Mouse (Mus musculus): ENCODE measurements at regions not wholly inside any gene's neighbourhood (a gene's known extent, or its start where the extent isn't known, plus 50 kb on each side); places are given as distances from the start of the nearest gene placed in this dataset.

DNA sequence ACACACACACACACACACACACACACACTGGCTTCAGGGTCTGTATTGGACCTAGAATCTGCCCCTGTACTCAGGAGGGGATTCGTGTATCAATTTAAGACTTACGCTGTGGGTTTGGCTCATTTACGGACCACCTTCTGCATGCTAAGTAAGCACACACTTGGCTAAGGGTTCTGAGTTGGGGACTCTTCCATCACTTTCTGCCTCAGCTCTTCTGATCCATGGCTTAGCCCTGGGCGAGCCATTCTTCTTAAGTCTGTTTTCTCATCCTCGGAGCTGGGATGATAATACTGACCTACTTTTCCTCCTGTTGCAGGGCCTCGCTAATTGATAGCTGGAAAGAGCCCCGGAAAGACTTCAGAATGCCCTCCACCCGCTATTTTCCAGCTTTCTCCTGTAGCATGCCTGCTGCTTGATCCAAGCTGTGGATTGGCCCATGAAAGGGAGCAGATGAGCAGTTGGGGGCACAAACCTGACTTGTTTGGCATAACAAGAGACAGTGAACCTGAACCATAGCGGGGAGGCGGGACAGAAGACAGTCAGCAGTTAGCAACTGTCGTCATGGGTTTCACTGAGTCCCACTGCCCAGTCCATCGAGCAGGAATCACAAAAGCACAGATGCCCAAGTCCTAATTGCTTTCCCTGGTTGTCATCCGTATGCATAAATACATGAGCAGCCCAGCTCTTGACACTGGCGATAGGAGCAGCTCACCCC lies 294.9 kb upstream of the Stt3b start:
- intact Hi-C loops (cut with DNase I) = no loop called here
- DNase-seq = no peak

GRCm38 (mm10) chr9:115607961-115608360 lies 297.7 kb upstream of the Stt3b start:
- intact Hi-C loops (cut with DNase I) = no loop called here
- DNase-seq = no peak

DNA sequence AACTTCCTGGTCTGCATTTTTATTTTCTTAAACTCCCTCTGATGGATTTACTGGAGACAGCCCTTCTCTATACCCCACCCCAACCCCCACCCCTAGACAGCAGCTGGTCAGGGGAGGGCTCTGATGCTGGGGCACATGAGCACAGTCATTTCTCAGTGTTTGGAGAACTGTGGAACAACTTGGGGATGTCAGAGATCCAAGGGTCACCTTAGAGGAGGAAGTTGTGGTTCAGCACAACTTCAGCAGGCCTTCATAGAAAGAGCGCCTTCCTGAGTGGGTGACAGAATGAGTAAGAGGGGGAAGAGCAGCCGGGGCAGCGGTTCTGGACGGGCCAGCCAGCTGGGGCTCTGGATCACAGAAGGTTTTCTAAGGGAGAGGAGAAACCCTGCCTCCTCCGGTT lies 298.2 kb upstream of the Stt3b start:
- intact Hi-C loops (cut with DNase I) = no loop called here
- DNase-seq = no peak

DNA sequence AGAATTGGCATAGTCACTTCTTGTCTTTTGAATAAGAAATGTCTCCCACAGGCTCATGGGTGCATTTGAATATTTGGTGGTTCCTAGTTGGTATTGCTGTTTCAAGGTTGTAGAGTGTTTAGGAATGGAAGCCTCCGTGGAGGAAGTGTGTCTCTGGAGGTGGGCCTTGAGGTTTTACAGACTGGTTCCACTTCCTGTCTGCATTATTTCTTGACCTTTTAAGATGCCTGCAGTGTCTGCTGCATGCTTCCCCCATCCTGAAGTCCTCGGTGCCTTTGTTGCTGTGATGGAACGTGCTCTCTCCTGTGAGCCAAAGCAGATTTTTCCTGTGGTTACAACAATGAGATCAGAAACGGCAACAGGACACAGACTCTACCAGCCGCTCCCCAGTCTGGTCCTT lies 299.4 kb upstream of the Gadl1 start:
- intact Hi-C loops (cut with DNase I) = no loop called here

GRCm38 (mm10) chr9:115611713-115612112 lies 297.5 kb upstream of the Gadl1 start:
- intact Hi-C loops (cut with DNase I) = no loop called here
- DNase-seq = no peak

More for the DNA sequence above, 299.4 kb upstream of the Gadl1 start:
- DNase-seq = no peak

DNA sequence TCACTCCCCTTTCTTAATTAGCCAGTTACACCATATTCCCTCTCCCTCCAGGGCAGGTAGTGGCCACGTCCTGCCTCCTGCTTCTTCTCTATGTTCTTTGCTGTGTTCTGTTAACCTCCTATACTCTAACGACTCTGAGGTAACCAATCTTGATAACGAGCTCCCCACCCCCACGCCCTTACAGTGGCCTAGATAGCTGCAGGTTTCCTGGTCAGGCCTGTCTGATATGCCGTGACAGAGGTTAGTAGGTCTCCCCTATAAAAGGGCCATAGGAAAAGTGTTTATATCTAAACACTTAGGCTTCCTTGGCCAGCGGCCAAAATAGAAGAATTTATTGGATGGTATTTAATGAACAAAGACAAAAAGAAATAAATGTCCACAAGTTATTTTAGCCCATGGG lies 296.3 kb upstream of the Gadl1 start:
- DNase-seq = no peak
- intact Hi-C loops (cut with DNase I) = no loop called here

GRCm38 (mm10) chr9:115614007-115614406 lies 295.2 kb upstream of the Gadl1 start:
- intact Hi-C loops (cut with DNase I) = no loop called here
- DNase-seq = no peak

DNA sequence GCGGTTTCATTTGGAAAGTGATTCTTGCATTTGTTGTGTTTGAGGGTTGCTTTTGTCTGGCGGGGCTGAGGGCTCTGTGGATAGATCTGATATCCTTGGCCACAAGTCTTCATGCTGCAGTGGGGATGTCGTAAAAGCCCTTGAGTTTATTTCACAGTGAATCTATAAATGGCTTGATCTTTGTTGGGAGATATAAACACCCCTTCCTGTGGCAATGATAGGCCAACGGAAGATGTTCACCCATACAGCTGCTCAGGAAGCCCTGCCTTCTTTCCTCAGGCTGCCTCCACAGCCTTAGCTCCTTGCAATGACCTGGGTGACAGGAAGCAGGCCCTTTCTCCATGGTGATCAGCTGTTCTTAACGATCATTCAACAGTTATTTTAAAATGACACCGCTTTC lies 291.3 kb upstream of the Gadl1 start:
- DNase-seq = no peak
- intact Hi-C loops (cut with DNase I) = no loop called here

DNA sequence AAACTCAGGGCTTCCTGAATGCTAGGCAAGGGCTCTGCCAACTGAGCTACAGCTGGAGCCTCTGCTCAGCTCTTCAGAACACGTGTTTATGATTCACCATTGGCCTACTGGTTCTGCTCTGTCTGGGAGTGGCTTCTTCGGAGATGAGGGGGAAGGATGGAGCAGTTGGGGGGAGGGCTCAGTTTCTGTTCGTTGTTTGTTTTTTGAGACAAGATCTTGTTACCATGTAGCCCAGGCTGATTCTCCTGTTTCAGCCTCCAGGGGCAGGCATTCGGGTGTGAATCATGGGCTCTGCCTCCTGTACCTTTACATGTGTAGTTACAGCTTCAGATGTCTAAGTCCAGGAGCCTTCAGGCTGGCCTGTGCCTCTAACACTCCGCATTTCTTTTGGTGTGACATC lies 285.3 kb upstream of the Gadl1 start:
- intact Hi-C loops (cut with DNase I) = no loop called here
- DNase-seq = peak in 1 of 2 experiments; percentile 2

GRCm38 (mm10) chr9:115624721-115625496 lies 284.3 kb upstream of the Gadl1 start:
- intact Hi-C loops (cut with DNase I) = no loop called here
- DNase-seq = no peak

DNA sequence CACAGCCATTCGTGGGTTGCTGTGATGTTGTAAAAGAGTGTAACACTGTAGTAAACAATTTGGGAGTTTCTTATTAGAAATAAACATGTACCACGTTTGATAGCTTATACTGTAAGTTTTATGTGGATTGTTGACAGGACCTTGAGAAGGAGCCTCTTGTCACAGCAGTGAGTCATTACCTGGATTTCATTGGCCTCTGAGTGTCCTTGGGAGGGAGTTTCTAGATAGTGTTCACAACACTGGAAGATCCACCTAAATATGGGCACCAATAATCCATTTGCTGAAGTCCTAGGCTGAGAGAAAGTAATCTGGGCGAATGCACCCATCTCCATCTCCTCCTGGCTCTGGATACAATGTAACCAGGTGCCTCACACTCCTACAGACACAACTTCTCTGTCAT lies 281.7 kb upstream of the Gadl1 start:
- DNase-seq = no peak
- intact Hi-C loops (cut with DNase I) = no loop called here

GRCm38 (mm10) chr9:115637114-115637513 lies 272.1 kb upstream of the Gadl1 start:
- peak in 1 of 2 experiments; percentile 2 for DNase-seq
- intact Hi-C loops (cut with DNase I) = no loop called here

DNA sequence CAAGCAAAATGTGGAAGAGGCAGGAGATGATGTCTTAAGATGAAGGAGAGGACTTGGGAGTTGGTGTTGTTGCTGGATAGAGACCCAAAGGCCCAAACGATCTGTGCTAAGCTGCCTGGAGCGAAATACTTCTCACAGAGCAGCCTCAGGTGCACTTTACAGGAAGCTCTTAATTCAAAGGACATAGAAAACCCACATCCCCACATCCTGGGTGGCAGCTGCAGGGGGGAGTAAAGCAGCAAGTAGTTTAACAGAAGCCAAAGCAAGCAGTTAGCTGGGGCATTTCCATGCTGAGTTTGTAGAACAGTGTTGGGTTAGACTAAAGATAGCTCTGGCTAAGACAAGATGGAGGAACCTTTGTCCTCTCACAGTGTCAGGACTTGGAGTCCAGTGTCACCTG lies 268.5 kb upstream of the Gadl1 start:
- intact Hi-C loops (cut with DNase I) = no loop called here
- no peak for DNase-seq

DNA sequence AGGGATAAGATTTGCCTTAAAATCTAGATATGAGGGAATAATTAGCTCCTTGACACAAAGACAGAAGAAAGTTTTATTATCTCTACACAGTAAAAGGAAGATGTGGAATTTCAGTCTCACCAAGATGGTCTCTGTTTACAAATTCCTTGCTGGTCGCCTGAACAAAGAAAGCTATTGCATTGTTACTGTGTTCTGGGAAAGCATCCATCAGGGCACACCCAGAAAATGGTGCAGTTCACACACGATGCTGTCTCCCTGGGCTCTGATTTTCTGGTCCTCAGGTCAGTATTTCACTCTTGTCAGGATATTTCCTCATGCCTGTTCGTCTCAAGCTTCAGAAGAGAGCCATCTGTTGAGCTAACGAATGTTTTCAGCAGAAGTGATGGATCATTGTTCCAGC lies 267.2 kb upstream of the Gadl1 start:
- DNase-seq = no peak
- intact Hi-C loops (cut with DNase I) = no loop called here

DNA sequence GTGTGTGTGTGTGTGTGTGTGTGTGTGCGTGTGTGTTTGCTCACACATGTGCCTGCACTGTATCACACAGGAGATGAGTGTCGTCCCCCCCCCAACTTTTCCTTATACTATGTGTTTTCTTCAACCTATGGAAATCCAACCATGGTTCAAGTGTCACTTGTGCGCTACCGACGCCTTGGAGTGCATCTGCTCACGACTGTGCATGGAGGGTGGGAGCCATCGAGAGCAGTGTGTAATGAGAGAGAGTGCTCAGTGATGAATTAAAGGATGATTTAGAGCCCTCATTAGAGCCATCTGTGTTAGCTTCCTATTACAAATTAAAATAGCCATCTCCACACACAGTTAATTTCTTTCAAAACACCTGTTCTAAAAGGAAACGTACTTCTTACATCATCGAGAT lies 264.3 kb upstream of the Gadl1 start:
- no peak for DNase-seq
- intact Hi-C loops (cut with DNase I) = no loop called here

DNA sequence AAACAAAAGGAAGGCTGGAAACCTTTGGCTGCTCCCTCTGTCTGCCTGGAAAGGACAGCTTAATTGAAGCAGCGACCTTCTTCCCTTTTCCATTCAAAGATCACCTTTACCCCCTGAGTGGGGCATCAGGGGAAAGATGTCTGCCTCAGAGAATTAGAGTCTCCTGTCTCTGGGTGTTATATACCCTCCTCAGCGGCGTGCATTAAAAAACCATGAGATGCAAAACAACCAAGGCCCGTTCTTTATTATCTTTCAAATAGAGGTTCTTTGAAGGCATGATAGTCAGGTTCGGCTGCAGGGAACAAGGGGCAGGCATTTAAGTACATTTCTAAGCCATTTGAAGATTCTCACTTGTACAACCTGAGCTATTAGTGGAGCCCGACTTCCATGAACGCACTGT lies 263.0 kb upstream of the Gadl1 start:
- no peak for DNase-seq
- intact Hi-C loops (cut with DNase I) = no loop called here

DNA sequence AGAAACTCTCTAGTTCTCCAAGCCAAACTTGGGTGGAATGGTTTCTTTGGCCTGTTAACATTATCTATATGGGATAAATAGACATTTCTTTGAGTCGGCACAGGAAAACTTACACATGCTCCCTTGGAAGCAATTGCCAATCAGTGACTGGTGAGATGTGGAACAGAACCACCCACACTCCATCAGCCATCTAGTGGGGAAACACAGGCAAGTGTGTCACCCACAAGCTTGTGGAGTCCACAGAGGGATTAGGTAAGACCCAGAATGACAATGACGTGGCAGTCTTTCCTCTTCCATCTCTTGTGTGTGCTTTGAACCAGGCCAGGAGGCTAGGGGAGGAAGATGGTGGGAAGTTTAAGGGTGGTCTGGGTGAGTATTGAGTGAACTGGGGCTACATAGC lies 257.5 kb upstream of the Gadl1 start:
- DNase-seq = no peak
- intact Hi-C loops (cut with DNase I) = no loop called here

DNA sequence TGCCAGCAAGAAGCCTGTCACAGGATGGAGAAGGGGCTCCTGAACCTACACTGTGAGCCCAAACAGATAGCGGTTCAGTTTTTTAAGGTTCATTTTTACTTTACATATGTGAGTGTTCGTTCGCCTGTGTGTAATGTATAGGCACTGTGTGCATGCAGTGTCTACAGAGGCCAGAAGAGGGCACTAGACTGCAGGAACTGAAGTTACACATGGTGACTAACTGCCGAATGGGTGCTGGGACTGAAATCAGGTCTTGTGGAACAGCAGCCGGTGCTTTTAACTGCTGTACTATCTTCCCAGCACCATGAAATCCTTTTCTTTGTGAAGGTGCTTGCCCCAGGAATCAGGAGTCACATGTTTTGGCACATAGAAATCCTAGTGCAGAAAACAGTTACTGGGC lies 256.1 kb upstream of the Gadl1 start:
- DNase-seq = no peak
- intact Hi-C loops (cut with DNase I) = no loop called here

GRCm38 (mm10) chr9:115654933-115655332 lies 254.3 kb upstream of the Gadl1 start:
- no peak for DNase-seq
- intact Hi-C loops (cut with DNase I) = no loop called here

DNA sequence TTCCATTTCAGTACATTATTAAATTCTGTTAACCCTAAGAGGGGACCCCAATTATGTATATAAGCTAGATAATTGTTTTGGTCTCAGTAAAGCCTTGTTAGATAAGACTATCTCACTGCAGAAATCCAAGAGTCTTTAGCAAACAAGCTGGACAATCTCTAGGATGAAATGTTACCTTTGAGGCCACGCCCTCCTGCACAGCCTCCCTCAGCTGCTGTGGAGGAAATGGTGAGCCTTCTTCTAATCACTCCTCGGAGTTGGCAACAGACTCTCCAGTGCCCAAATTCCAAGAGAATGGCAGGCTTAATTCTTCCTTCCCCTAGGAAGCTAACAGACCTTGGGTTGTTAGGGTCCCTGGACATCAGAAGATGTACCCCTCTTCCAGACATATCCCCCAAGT lies 252.7 kb upstream of the Gadl1 start:
- DNase-seq = no peak
- intact Hi-C loops (cut with DNase I) = no loop called here

GRCm38 (mm10) chr9:115656994-115657713 lies 252.1 kb upstream of the Gadl1 start:
- intact Hi-C loops (cut with DNase I) = no loop called here
- no peak for DNase-seq

GRCm38 (mm10) chr9:115658477-115658876 lies 250.8 kb upstream of the Gadl1 start:
- intact Hi-C loops (cut with DNase I) = no loop called here
- no peak for DNase-seq

Data from heart, postnatal 14 days (tissue).